Mouse (Mus musculus): ENCODE data around the gene Cyp2u1. TPM values are rescaled to one million over a fixed set of nuclear protein-coding genes. Genes with fewer than 3 reads are reported as not detected.

Cyp2u1 gene
- polyA plus RNA-seq, 1 experiment from 2014 or later: 2.1 TPM

DNA sequence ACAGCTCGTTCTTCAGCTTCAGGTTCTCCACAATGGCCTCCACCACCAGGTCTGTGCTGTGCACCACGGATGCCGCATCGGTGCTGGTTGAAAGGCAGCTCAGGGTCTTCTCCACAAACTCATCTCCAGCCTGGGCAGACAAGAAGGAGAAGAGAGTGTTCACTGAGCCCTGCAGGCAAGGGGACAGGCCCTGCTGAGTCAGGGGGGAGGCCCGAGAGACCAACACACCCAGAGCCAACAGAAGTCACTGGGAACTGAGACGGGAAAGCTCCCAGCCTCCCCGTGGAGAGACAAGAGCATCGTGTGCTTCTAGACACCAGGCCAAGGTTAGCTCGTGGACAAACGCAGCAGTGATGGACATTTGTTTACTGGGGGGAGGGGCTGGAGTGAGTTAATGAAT lies 54.6 kb downstream of the Cyp2u1 start:
- no peak overlapping the region for H3K4me2 ChIP-seq
- H3K36me3 ChIP-seq (replicated peaks): peaks cover 7% of the 10 kb centered on the region; the same call in 1 of the 2 replicates
- H3K4me1 ChIP-seq: no peaks in the 10 kb centered on the region
- no peak overlapping the region for H3K27ac ChIP-seq
- no peak overlapping the region for H3K4me3 ChIP-seq (replicated peaks)
- H3K9me3 ChIP-seq: no peaks in the 10 kb centered on the region
- no peak for ATAC-seq (ENCODE audit: low FRiP score)
- no peaks in the 10 kb centered on the region for H3K27me3 ChIP-seq
- H3K9ac ChIP-seq: no peak overlapping the region
- WGBS: 85% methylated on average over 10 of the region's 10 CpGs

DNA sequence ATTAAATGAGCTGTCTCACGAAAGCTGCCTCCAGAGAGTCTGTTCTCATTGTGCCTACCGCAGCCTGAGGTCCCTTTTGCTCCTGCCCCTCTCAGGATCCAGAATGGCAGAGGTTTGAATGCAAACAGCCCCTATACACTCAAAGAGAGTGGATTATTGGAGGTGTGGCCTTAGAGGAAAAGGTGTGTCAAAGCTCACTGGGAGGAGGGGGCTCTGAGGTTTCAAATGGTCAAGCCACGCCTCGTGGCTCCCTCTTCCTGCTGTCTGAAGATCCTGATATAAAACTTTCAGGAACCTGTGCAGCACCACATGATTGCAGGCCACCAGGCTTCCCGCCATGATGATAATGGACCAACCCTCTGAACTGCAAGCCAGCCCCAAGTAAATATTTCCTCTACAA lies 55.2 kb downstream of the Cyp2u1 start:
- Histone ChIP-seq H3K27me3 (no peaks in the 10 kb centered on the region), H3K36me3 (replicated peaks) (peaks cover 7% of the 10 kb centered on the region; the same call in 1 of the 2 replicates), H3K27ac (no peak overlapping the region), H3K9ac (no peak overlapping the region), H3K4me3 (replicated peaks) (no peak overlapping the region), H3K9me3 (no peaks in the 10 kb centered on the region), H3K4me2 (no peak overlapping the region), H3K4me1 (no peaks in the 10 kb centered on the region)
- no peak for ATAC-seq (ENCODE audit: low FRiP score)
- 80% methylated on average over 5 of the region's 5 CpGs for WGBS

DNA sequence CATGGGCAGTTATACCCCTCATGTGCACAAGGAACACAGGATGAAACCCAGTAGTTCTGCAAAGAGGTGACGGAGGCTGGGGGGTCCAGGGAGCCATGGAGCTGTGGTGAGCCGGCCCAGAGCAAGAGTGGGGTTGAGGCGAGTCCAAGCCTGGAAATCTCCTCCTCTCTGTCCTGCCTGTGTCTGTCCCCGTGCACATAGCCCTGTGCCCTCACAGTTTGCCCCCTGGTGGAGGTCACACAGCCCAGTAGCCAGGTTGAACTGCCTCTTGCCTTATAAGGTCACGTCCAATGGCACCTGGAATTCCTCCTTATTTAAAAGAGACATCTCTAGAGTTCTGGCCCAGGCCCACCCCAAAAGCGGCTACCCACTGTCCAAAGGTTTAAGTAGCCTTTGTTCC lies 55.6 kb downstream of the Cyp2u1 start:
- Histone ChIP-seq H3K4me3 (replicated peaks) (no peak overlapping the region), H3K27me3 (no peaks in the 10 kb centered on the region), H3K36me3 (replicated peaks) (peaks cover 10% of the 10 kb centered on the region; the same call in 1 of the 2 replicates), H3K9me3 (no peaks in the 10 kb centered on the region), H3K9ac (no peak overlapping the region), H3K4me2 (no peak overlapping the region), H3K27ac (no peak overlapping the region), H3K4me1 (no peaks in the 10 kb centered on the region)
- ATAC-seq (ENCODE audit: low FRiP score): no peak
- WGBS: 74% methylated on average over 6 of the region's 6 CpGs

DNA sequence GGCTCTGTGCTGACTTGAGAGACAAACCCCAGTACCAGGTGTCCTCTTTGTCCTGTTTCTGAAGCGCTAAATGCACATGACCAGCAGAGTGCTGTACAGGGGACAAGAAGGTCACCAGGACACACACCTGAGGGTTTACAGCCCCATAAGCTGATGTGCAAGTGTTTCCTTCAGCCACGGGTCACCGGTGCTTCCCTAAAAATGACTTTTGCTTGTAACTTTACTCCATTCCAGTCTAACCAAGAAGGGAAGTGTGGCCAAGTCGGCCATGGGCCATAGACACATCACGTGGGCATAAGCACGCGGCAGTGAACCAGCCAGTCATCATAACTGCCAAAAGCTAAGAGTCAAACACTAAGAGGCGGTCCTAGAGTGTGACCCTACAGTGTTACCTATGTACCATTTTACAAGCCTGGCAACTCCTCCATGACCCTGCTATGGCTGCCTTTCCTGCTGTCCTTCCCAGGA lies 56.4 kb downstream of the Cyp2u1 start:
- Histone ChIP-seq H3K9me3 (no peaks in the 10 kb centered on the region), H3K4me2 (no peak overlapping the region), H3K4me1 (no peaks in the 10 kb centered on the region), H3K9ac (no peak overlapping the region), H3K27me3 (no peaks in the 10 kb centered on the region), H3K36me3 (replicated peaks) (peaks cover 14% of the 10 kb centered on the region; the same call in 1 of the 2 replicates), H3K27ac (no peak overlapping the region), H3K4me3 (replicated peaks) (no peak overlapping the region)
- WGBS: 93% methylated on average over 8 of the region's 8 CpGs
- ATAC-seq (ENCODE audit: low FRiP score): no peak

DNA sequence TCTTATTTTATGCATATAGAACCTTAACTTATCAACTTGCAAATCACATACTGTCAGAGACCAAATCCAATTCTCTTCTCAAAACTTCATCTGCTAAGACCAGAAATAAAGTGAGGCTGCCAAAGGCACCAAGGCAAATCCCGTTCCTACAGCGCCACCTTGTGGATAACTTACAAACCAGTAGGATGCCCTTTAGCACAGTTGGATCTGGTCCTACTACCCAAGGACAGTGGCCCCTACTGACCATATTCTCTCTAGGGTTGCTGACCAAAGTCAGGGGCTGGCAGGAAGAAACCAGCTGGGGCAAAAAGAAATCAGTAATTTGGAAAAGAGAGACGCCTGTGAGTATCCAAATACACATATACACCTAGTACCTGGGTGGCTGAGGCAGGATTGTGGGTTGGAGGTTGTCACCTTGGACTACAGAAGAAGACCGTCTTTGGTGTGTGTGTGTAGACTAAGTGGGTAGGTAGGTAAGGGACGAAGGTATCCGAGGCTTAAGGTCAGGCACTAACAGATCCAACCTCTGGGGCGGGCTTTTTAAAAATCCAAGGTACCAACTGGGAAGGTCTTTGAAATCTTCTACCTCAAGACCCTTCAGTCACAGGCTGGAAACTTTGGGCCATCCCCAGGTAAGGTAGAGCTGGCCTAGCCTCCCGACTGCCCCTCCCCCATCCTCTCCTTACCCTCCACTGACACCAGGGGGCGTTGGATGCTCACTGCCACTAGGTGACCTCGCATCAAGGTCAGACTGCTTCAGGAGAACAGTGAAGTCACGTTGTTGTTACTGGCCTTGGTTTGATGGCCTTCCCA lies 57.1 kb downstream of the Cyp2u1 start:
- H3K27ac ChIP-seq: no peak overlapping the region
- peak; percentile 81; the same call in 1 of the 2 replicates for ATAC-seq (ENCODE audit: low FRiP score)
- peaks cover 16% of the 10 kb centered on the region; the same call in 1 of the 2 replicates for H3K36me3 ChIP-seq (replicated peaks)
- no peak overlapping the region for H3K4me3 ChIP-seq (replicated peaks)
- H3K27me3 ChIP-seq: no peaks in the 10 kb centered on the region
- H3K4me2 ChIP-seq: no peak overlapping the region
- 63% methylated on average over 11 of the region's 11 CpGs for WGBS
- no peaks in the 10 kb centered on the region for H3K9me3 ChIP-seq
- no peaks in the 10 kb centered on the region for H3K4me1 ChIP-seq
- no peak overlapping the region for H3K9ac ChIP-seq

Other genes starting within 250 kb of the Cyp2u1 start
- gene Lef1, start 192.8 kb downstream of the Cyp2u1 start, polyA plus RNA-seq (2016; fragmentation: Nextera tagmentation; extraction: Ambion mirVana): 48.5 and 55.1 TPM in 2 replicates
- gene Hadh, start 31.1 kb downstream of the Cyp2u1 start, polyA plus RNA-seq (2016; fragmentation: Nextera tagmentation; extraction: Ambion mirVana): 46.6 and 55.3 TPM in 2 replicates
- 0.96 and 1.00 TPM in 2 replicates for gene Sgms2, start 188.2 kb upstream of the Cyp2u1 start, polyA plus RNA-seq (2016; fragmentation: Nextera tagmentation; extraction: Ambion mirVana)